Mouse (Mus musculus): ENCODE data around the gene Fbxl15. TPM values are rescaled to one million over a fixed set of nuclear protein-coding genes. Genes with fewer than 3 reads are reported as not detected.

Gene Fbxl15
- polyA plus RNA-seq, 1 experiment = 3.9 TPM

DNA sequence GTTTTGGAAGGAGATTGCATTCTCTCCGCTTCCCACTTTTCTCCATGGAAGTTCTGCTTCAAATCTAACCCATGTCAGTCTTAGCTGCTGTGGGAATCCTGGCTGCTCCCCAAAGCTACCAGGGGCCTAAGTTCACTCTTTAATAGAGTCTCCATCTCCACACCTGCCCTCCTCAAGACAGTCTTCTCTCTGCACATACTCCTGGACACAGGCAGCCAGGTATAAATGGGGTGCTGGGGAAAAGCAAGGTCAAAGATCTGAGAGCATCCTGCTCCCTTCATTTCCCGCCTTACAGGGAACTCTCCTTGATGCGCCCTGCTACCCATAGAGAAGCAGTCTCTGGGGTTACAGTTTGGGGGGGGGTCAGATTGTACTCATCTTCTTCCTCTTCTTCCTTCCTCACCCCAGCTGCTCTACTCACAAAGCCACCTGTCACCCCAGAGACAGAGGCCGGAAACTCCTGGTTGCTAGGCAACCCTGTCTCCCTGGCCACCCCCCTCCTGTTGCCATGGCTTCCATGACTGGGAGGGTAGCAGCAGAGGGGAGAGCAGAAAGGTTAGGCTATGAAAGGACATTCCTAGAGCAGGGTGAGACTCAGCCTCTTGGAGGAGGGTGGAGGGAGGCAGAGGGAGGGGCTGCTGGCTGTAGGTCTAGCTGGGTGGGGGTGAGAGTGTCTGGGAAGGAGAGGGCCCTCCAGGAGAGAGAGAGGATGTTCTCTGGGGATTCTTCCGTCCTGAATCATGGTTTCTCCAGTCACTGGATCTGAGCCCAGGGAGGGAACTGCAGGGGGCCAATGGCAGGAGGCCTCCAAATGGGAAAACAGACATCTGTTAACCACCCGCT lies 6.7 kb upstream of the Fbxl15 start:
- no peak overlapping the region for H3K4me3 ChIP-seq (ENCODE audit: insufficient read depth, low read length)

DNA sequence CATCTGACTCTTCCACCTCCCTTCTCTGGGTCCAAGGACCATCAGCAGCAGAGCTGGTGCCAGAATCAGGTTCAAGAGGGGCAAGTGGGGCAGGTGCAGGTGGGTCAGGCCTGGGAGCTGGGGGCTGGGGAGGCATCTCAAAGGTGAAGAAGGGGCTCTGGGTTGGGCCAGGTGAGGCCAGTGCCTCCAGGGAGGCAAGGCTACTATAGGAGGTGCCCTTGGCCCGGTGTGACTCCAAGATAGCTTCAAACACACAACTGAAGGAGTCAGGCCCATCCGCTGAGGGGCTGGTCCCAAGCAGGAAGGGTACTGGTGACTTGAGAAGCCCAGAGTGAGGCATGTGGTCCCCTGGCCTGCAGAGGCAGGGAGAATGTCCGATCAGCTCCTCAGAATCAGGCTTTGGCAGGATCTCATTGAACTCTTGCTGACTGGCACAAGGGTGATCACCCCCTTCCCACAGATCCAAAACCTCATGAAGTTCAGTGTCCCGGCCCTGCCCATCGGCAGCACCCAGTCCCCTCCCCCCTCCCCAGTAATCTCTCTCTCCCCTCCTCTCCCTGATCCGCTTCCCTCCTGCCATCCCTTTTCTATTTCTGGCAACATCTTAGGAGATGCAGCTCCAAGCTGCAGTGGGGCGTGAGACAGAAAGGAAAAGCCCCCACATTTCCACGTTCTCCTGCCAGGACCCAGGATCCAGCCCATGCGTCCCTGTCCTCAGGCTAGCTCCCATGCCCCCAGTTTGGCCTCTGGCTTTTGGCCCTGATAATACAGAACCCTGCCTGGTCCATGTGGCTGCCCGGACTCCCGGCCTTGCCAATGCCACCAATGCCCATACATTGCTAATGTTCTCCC lies 5.6 kb upstream of the Fbxl15 start:
- Histone ChIP-seq H3K4me3 (ENCODE audit: insufficient read depth, low read length) (no peak overlapping the region), H3K4me1 (ENCODE audit: control insufficient read depth, insufficient read depth, low read length) (peaks cover 2% of the 10 kb centered on the region), H3K27ac (ENCODE audit: insufficient read depth, low read length) (no peak overlapping the region)
- TF ChIP-seq CTCF (IDR thresholded peaks at IDR 0.05; ENCODE audit: borderline replicate concordance, insufficient read depth, low read length) = no peak

More for the DNA sequence above, 6.7 kb upstream of the Fbxl15 start:
- no peak for TF ChIP-seq POLR2A (IDR thresholded peaks at IDR 0.05; ENCODE audit: low read depth, low read length)
- no peak for TF ChIP-seq CTCF (IDR thresholded peaks at IDR 0.05; ENCODE audit: borderline replicate concordance, insufficient read depth, low read length)
- H3K4me1 ChIP-seq (ENCODE audit: control insufficient read depth, insufficient read depth, low read length) = peaks cover 2% of the 10 kb centered on the region
- H3K27ac ChIP-seq (ENCODE audit: insufficient read depth, low read length) = no peak overlapping the region

DNA sequence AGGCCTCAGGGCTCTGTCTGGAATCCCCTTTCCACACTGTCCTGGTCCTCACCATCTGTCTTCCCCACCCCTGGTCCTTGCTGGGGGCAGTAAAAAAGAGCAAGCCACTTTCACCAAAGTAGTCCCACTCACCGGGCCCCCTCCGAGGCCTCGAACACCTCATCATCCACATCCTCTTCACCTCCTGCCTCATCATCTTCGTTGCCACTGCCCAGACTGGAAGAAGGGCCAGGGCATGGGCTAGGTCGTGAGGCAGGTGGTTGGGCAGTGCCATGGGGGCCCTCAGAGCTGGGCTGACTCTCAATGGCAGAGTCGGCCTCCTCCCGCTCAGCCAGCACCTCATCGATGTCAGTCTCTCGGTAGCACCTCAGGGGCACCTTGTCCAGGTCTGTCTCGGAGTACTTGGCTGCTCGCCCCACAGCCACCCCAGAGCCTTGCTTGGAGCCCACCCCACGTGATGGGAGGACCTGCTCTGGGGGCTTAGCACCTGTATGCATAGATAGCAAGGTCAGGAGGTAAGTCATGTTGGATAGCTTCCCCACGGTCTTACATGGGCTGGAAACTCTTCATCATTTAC lies 4.9 kb upstream of the Fbxl15 start:
- Histone ChIP-seq H3K27ac (ENCODE audit: insufficient read depth, low read length) (no peak overlapping the region), H3K4me3 (ENCODE audit: insufficient read depth, low read length) (no peak overlapping the region), H3K4me1 (ENCODE audit: control insufficient read depth, insufficient read depth, low read length) (peaks cover 2% of the 10 kb centered on the region)
- TF ChIP-seq CTCF (IDR thresholded peaks at IDR 0.05; ENCODE audit: borderline replicate concordance, insufficient read depth, low read length) (no peak), POLR2A (IDR thresholded peaks at IDR 0.05; ENCODE audit: low read depth, low read length) (no peak)

DNA sequence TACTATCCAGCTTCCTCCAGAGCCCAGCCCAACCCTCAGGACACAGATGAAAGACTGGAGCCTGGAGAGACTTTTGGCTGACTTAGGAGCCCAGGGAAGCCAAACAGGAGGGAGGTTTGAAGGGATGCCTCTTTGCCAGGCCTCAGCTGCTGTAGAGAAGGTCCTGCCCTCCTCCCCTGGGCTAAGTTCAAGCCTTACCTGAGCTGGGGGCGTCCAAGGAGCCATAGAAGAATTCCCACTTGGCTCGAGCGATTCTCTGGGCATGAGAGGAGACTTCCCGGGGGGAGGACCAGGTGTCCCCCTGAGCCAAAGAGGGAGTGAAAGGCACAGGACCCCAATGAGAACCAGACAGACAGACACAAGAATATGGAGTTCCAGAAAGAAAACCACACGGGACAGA lies 4.3 kb upstream of the Fbxl15 start:
- H3K4me1 ChIP-seq (ENCODE audit: control insufficient read depth, insufficient read depth, low read length) = peaks cover under 1% of the 10 kb centered on the region
- no peak overlapping the region for H3K4me3 ChIP-seq (ENCODE audit: insufficient read depth, low read length)
- H3K27ac ChIP-seq (ENCODE audit: insufficient read depth, low read length) = no peak overlapping the region
- TF ChIP-seq CTCF (IDR thresholded peaks at IDR 0.05; ENCODE audit: borderline replicate concordance, insufficient read depth, low read length) (no peak), POLR2A (IDR thresholded peaks at IDR 0.05; ENCODE audit: low read depth, low read length) (no peak)

DNA sequence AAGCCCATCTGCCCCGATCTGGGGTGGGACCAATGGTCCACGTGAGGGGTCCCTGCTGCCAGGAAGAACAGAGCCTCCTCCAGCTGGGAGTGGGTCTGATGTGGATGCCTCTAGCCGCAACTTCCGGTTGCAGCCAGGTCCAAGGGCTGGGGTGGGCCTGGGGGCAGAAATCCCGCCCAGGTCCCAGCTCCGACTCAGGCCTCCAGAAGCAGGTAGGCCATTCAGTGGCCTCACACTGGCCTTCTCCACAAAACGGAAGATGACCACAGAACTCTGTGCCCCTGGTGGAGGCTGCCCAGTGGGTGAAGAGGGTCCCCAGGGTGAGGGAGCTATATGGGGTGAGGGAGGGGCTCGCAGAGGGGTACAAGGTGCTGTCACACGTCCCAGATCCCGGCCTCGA lies 3.6 kb upstream of the Fbxl15 start:
- no peak for TF ChIP-seq POLR2A (IDR thresholded peaks at IDR 0.05; ENCODE audit: low read depth, low read length)
- TF ChIP-seq CTCF (IDR thresholded peaks at IDR 0.05; ENCODE audit: borderline replicate concordance, insufficient read depth, low read length) = no peak
- no peak overlapping the region for H3K4me3 ChIP-seq (ENCODE audit: insufficient read depth, low read length)

DNA sequence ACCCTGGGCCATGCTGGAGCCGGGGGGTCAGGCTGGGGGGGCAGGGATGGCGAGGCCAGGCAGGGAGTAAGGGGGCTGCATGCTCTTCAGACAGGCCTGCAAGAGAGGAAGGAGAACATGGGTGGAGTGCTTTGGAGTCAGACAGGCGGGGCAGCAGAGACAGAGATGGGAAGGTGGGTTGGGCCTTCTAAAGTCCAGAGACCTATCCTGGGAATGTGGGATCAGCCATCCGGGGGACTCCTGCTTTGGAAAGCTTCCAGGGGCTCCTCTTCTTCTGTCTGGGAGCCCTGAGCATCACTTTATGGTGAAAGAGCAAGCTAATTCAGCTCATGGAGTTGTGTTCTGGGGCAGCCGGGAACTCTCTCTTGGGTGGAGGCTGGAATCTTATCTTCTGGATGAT lies 3.1 kb upstream of the Fbxl15 start:
- Histone ChIP-seq H3K4me1 (ENCODE audit: control insufficient read depth, insufficient read depth, low read length) (no peaks in the 10 kb centered on the region; the same call in 1 of the 2 replicates), H3K4me3 (ENCODE audit: insufficient read depth, low read length) (no peak overlapping the region), H3K27ac (ENCODE audit: insufficient read depth, low read length) (no peak overlapping the region)
- TF ChIP-seq POLR2A (IDR thresholded peaks at IDR 0.05; ENCODE audit: low read depth, low read length) = no peak
- no peak for TF ChIP-seq CTCF (IDR thresholded peaks at IDR 0.05; ENCODE audit: borderline replicate concordance, insufficient read depth, low read length)

More for the DNA sequence above, 3.6 kb upstream of the Fbxl15 start:
- H3K27ac ChIP-seq (ENCODE audit: insufficient read depth, low read length) = no peak overlapping the region
- H3K4me1 ChIP-seq (ENCODE audit: control insufficient read depth, insufficient read depth, low read length) = no peaks in the 10 kb centered on the region; the same call in 1 of the 2 replicates

DNA sequence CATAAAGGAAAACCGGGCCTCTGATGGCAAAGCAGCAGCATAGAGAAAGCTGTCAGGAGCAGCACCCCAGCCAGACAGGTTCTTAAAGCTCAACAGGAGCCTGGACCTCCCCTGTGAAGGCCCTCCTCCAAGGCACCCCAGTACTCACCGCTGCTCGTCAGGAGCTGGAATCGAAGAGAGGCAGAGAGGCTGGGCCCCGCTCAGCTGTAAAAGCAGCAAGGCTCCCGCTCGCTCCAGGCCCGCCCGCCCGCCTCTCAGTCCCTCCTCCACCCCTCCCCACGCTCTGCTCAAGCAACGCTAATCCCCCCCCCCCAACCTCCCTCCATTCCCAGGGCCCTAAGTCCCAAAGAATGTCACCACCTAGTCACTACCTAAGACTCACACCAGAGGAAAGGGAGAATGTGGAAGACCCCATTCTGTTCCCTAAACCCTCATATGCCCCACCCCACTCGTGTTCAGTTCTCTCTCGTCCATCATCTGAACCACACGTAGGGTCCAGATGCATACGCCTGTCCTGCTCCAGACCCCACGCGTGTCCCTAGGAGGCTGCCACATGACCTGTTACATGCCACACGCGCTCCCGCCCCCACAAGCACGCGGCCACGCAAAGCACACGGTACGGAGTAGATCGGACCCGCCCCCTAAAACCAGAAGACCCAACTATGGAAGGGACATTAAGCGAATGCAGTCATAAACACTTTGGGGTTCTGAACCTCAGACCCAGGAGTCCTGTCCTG lies 1.8 kb upstream of the Fbxl15 start:
- no peaks in the 10 kb centered on the region; the same call in 1 of the 2 replicates for H3K4me1 ChIP-seq (ENCODE audit: control insufficient read depth, insufficient read depth, low read length)
- TF ChIP-seq POLR2A (IDR thresholded peaks at IDR 0.05; ENCODE audit: low read depth, low read length) (no peak), CTCF (IDR thresholded peaks at IDR 0.05; ENCODE audit: borderline replicate concordance, insufficient read depth, low read length) (no peak)
- H3K4me3 ChIP-seq (ENCODE audit: insufficient read depth, low read length) = no peak overlapping the region
- no peak overlapping the region for H3K27ac ChIP-seq (ENCODE audit: insufficient read depth, low read length)

DNA sequence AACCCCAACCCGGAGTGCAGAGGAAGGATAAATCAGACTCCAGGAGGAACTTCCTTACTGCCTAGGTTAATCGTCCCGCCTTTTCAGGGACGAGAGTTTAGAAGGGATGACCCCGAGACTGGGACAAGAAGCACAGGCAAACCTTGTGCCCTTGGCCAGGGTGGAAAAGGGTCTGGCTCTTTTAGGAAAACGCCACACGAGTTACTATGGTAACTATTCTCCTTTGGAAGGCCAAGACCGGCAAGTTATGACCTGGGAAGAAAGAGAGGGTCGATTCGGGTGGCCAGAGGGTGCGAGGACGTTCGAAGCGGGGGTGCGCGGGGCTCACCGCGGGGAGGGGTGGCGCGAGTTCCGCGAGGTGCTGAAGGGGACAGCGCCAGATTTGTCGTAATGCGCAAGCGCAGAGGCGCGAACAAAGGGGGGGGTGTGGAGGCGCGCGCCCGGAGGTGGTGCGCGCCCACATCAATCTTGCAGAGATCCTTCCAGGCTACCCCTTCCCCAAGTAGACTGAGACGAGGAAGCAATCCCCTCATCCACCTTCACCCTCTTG lies 1.2 kb upstream of the Fbxl15 start, which contains the start of gene Psd:
Psd (minus strand) TSS at position 401 of the 550 bp plus-strand sequence.
- Histone ChIP-seq H3K27ac (ENCODE audit: insufficient read depth, low read length) (peak within 1 kb of the TSS; percentile 82), H3K4me3 (ENCODE audit: insufficient read depth, low read length) (peak within 1 kb of the TSS; percentile 64)

More for the DNA sequence above, 1.2 kb upstream of the Fbxl15 start, which contains the start of gene Psd:
- no peaks in the 10 kb centered on the region; the same call in 1 of the 2 replicates for H3K4me1 ChIP-seq (ENCODE audit: control insufficient read depth, insufficient read depth, low read length)
- no peak for TF ChIP-seq POLR2A (IDR thresholded peaks at IDR 0.05; ENCODE audit: low read depth, low read length)
- TF ChIP-seq CTCF (IDR thresholded peaks at IDR 0.05; ENCODE audit: borderline replicate concordance, insufficient read depth, low read length) = no peak

Measured in embryonic fibroblast, embryonic 13.5 days (primary cell).